Mouse (Mus musculus) forebrain, embryonic 12.5 days (tissue): ENCODE measurements around the gene Rptor. TPM values are rescaled to one million over a fixed set of nuclear protein-coding genes. Genes with fewer than 3 reads are reported as not detected.

Experiments used
- ATAC-seq: fragments of 200-750 bp; cut with Nextera tagmentation; 2 replicates; pipeline ENCODE4 v1.8.0; 2017; ENCODE audit warnings: moderate TSS enrichment; ENCODE audit not compliant: low FRiP score
- H3K27ac ChIP-seq: fragments of 300-500 bp; sonication (generic); 2 replicates; pipeline ENCODE4 v1.5.1; 2016; ENCODE audit warnings: mild to moderate bottlenecking
- H3K27me3 ChIP-seq: fragments of 300-500 bp; sonication (generic); 2 replicates; pipeline ENCODE4 v1.6.1; 2016; ENCODE audit warnings: mild to moderate bottlenecking
- H3K36me3 ChIP-seq: fragments of 300-500 bp; sonication (generic); replicated peaks from 2 replicates; pipeline ENCODE4 v1.6.1; 2016; ENCODE audit warnings: mild to moderate bottlenecking
- H3K4me1 ChIP-seq: fragments of 300-500 bp; sonication (generic); 2 replicates; pipeline ENCODE4 v1.6.1; 2016
- H3K4me2 ChIP-seq: fragments of 300-500 bp; sonication (generic); 2 replicates; pipeline ENCODE4 v1.6.1; 2016; ENCODE audit warnings: mild to moderate bottlenecking, moderate library complexity
- H3K4me3 ChIP-seq: fragments of 300-500 bp; sonication (generic); replicated peaks from 2 replicates; pipeline ENCODE4 v1.5.1; 2016; ENCODE audit warnings: mild to moderate bottlenecking
- H3K9ac ChIP-seq: fragments of 300-500 bp; sonication (generic); 2 replicates; pipeline ENCODE4 v1.6.1; 2016; ENCODE audit warnings: mild to moderate bottlenecking
- H3K9me3 ChIP-seq: fragments of 300-500 bp; sonication (generic); 2 replicates; pipeline ENCODE4 v1.6.1; 2016
- WGBS: fragments of 180-500 bp; shearing (Covaris S2); methylation state at CpG from one replicate; pipeline ENCODE4 v1.1.7; 2016; 5-methylcytosine and 5-hydroxymethylcytosine counted together
- polyA plus RNA-seq: library from polyadenylated mRNA; unstranded; fragments of >200 nt; fragmentation: Nextera tagmentation; extraction: Ambion mirVana; gene quantifications from 2 replicates; pipeline ENCODE4 v1.2.1, GENCODE M21; 2016

The Rptor gene
- polyA plus RNA-seq, 1 experiment from 2014 or later, result 16.1 TPM

DNA sequence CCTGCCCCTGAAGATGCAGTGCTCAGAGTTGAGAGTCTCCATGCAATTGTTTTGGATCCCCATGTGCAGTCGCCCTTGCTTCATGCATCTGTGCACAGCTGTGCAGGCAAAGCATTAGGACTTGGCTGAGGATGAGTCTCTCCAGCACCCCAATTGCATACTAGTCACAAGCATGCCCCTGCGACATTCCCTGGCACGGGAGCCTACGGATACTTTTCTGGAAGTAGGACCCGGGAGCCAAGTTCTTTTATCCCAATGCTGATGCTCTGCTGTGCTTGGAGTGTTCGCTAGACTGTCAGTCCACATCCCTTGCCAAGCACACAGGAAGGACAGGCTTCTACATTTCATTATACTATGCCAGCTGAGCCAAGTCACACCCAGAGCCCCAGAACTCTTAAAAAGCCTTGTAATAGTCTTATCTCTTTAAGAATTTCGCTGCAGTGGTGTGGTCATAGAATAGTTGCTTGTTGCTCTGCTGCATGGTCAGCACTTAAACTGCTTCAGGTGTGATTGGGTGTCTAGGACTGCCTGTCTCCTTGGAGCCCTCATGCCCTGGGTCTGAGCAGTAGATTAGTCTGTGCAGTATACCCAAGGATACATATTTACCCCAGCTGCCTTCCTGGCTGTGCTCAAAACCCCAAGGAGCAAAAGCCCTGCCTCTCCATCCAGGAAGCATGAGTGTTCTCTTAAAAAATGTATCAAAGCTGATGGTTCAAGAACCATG, 183.1 kb downstream of the Rptor start:
- 0 out of 2 replicates have a peak, but pooled peaks cover 5% of the 10 kb centered on the region for H3K36me3 ChIP-seq
- H3K9ac ChIP-seq, result no peak overlapping the region
- no peak for ATAC-seq
- H3K27me3 ChIP-seq, result no peaks in the 10 kb centered on the region
- H3K4me1 ChIP-seq, result peaks cover 20% of the 10 kb centered on the region
- whole genome bisulfite sequencing, result 90% methylated on average over 7 of the region's 7 CpGs
- H3K27ac ChIP-seq, result no peak overlapping the region
- no peak overlapping the region for H3K4me3 ChIP-seq
- no peaks in the 10 kb centered on the region for H3K9me3 ChIP-seq
- no peak overlapping the region for H3K4me2 ChIP-seq

DNA sequence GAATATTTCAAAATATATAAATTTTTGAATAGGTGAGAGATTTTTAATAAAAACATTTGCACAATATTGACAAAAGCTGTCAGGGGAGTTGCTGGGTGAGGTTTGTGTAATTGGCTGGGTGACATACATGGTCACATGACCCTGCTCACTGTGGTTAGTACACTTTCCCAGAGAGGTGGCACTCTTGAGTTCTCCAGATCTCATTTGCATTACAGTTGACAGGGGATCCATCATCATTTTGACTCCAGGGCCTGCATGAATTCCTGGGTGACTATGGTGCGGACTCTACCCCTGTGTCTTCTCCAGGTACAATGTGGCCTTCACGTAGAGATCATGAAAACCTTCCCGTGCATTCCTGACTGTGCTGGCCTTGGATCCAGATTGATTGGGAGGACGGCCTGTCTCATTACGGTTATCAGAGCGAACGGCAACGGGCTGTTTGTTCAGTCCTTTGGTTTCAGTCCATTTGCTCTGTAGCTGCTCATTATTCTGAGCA, 183.7 kb downstream of the Rptor start:
- Histone ChIP-seq H3K9ac (no peak overlapping the region), H3K4me1 (peaks cover 20% of the 10 kb centered on the region), H3K4me3 (no peak overlapping the region), H3K4me2 (no peak overlapping the region), H3K9me3 (no peaks in the 10 kb centered on the region), H3K27me3 (no peaks in the 10 kb centered on the region), H3K27ac (no peak overlapping the region), H3K36me3 (0 out of 2 replicates have a peak, but pooled peaks cover 4% of the 10 kb centered on the region)
- no peak for ATAC-seq
- 85% methylated on average over 8 of the region's 8 CpGs for WGBS

DNA sequence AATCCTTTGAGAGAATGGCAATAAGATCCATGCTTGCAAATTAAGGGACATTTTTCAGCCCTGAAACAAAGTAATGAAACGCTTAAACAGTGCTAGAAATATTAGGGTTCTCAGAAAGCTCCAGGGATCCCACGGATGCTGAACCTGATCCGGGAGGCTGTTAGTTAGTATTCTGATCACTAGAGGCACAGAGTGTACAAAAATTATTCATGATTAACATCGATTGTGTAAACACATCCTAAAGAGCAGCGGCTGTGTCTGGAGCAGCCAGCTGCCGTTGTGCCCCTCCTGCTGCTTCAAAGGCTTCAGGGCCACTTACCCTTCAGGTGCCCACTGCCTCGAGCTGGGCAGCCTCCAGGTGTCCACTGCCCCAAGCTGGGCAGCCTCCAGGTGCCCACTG, 185.8 kb downstream of the Rptor start:
- 58% methylated on average over 7 of the region's 7 CpGs for WGBS
- H3K9ac ChIP-seq, result no peak overlapping the region

DNA sequence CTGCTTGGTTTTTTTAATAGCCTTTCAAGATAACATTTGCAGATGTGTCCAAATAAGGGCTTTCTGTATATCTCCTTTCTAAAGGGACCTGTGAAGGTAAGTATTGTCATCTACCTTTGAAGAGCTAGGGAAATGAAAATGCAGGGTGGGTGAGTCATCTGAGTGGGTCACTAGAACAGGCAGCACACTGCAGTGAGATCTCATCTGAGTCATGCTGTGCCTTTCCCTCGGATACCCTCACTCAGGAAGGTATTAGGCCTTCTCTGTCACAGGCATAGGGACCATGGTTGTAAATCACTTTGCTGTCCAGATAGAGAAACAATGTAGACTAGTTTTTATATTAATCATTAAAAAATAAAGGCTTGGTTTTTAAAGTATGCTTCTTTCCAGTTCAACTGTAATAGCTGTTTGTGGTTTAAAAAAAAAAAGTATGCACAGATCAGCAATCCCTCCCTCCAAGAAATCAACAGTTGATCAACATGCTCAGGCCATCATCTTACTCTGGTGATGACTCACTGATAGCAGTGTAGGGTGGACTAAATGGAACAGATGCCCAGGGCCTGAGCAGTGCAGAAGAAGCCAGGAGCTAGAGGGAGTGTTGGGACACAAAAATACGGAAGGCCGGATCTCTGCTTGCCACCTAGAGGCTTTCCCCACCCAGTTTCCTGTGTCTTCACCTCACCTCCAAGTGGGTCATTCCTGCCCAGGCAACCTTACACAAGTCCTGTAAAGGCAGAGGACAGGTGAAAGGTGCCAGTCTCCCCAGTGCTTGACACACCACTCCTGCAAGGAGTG, 186.4 kb downstream of the Rptor start:
- H3K27me3 ChIP-seq, result no peaks in the 10 kb centered on the region
- no peak for ATAC-seq
- H3K27ac ChIP-seq, result peak overlapping the region; percentile 62; the same call in 1 of the 2 replicates
- H3K4me3 ChIP-seq, result no peak overlapping the region
- H3K36me3 ChIP-seq, result 0 out of 2 replicates have a peak, but pooled peaks cover 4% of the 10 kb centered on the region
- 71% methylated on average over 3 of the region's 3 CpGs for WGBS
- H3K4me2 ChIP-seq, result no peak overlapping the region
- peaks cover 24% of the 10 kb centered on the region for H3K4me1 ChIP-seq
- H3K9ac ChIP-seq, result no peak overlapping the region
- no peaks in the 10 kb centered on the region for H3K9me3 ChIP-seq

More for the DNA sequence above, 185.8 kb downstream of the Rptor start:
- no peaks in the 10 kb centered on the region for H3K9me3 ChIP-seq
- peak overlapping the region; percentile 62; the same call in 1 of the 2 replicates for H3K27ac ChIP-seq
- peaks cover 23% of the 10 kb centered on the region for H3K4me1 ChIP-seq
- 0 out of 2 replicates have a peak, but pooled peaks cover 4% of the 10 kb centered on the region for H3K36me3 ChIP-seq
- no peak overlapping the region for H3K4me2 ChIP-seq
- no peak overlapping the region for H3K4me3 ChIP-seq
- no peaks in the 10 kb centered on the region for H3K27me3 ChIP-seq
- ATAC-seq, result no peak

DNA sequence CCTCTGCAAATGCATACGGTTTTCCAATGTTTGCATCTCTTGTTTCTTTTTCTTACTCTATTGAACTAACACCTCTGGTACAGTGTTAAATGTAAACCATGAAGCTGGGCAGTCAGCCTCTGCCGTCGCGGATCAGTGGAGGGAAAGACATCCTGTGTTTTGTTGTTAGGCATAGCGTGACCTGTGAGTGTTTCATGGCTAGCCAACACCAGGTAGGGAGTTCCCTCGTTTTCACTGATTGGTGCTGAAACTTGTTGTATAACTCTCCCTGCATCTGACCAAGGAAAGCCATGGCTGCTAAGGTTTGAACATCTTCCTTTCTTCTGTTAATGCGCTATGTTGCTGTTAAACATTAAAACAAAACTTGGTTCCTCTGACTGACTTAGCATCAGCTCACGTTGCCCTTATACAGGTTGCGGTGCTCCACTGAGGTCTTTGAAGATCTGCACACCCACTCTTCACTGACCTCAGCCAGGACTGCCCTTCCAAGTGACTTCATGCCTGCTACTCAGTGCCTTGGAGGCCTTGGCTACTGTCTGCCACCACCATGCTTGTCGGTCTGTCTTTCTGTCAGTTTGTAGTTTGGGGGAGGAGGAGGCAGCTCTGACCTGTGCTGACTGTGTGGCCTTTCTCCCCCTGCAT, 189.3 kb downstream of the Rptor start:
- no peaks in the 10 kb centered on the region for H3K9me3 ChIP-seq
- WGBS, result 90% methylated on average over 10 of the region's 10 CpGs
- no peak overlapping the region for H3K9ac ChIP-seq
- no peak overlapping the region for H3K4me3 ChIP-seq
- H3K36me3 ChIP-seq, result no peaks in the 10 kb centered on the region
- no peak overlapping the region for H3K27ac ChIP-seq
- H3K4me2 ChIP-seq, result no peak overlapping the region
- no peak for ATAC-seq
- H3K4me1 ChIP-seq, result peaks cover 37% of the 10 kb centered on the region
- H3K27me3 ChIP-seq, result no peaks in the 10 kb centered on the region

DNA sequence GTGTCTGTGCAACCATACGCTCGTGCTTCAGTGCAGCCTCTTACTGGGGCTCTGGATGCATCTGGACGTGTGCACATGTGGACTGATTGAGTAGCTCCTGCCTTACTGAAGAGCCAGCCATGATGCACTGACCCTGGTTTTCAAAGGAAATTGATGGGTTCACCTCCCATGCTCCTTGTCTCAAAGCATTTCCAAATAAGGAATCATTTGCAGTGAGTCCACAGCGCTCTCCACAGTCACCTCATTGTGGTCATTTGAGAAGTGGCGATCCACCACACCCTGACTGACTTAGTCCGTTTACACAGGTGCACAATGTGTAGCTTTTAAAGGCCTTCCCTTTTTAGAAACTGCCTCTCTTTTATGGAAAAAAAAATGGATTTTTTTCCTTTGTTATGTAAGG, 190.7 kb downstream of the Rptor start:
- H3K36me3 ChIP-seq, result peaks cover 4% of the 10 kb centered on the region; the same call in 1 of the 2 replicates
- H3K27me3 ChIP-seq, result no peaks in the 10 kb centered on the region
- no peak overlapping the region for H3K9ac ChIP-seq
- H3K27ac ChIP-seq, result no peak overlapping the region
- no peaks in the 10 kb centered on the region for H3K9me3 ChIP-seq
- WGBS, result 78% methylated on average over 6 of the region's 6 CpGs
- H3K4me2 ChIP-seq, result no peak overlapping the region
- H3K4me1 ChIP-seq, result peaks cover 33% of the 10 kb centered on the region
- no peak for ATAC-seq
- H3K4me3 ChIP-seq, result no peak overlapping the region

DNA sequence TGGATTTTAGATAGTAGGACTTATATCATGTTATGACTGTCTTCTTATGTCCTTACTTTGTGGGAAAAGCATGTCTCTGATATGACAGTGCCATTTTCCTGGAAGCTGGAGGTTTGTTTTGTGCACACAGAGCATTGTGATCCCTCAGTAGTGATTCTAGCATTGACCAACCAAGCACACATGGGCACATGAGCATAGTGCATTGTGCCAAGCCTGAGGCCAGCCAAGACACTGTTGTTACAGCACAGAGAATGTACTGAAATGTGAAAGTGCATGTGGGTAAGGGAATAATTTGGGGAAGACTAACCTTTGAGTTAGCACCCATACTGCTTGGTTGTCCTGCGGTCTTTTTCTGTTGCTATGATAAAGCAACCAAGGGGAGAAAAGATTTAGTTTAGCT, 191.3 kb downstream of the Rptor start:
- no peaks in the 10 kb centered on the region for H3K9me3 ChIP-seq
- no peak overlapping the region for H3K27ac ChIP-seq
- peaks cover 27% of the 10 kb centered on the region for H3K4me1 ChIP-seq
- 96% methylated on average over 1 of the region's 1 CpGs for WGBS
- no peak for ATAC-seq
- no peaks in the 10 kb centered on the region for H3K27me3 ChIP-seq
- H3K9ac ChIP-seq, result no peak overlapping the region
- H3K36me3 ChIP-seq, result peaks cover 8% of the 10 kb centered on the region; the same call in 1 of the 2 replicates
- no peak overlapping the region for H3K4me3 ChIP-seq
- H3K4me2 ChIP-seq, result no peak overlapping the region

DNA sequence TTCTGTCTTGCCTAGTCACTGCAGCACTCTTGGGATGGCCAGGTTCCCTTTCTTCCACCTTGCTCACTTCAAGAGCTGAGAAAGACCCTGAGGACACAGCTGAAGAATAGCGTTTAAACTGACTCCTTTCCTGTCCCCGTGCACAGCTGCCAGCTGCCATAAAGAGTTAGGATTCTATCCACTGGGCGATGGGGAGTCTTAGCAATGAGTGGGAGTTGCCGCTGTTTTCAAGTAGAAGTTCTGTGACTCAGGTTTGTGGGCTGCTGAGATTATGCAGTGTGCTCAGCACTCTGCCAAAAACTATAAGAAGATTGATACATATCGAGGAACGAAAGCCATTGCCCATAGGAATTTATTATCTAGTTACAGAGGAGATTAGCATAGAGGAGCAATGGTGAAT, 192.0 kb downstream of the Rptor start:
- 86% methylated on average over 6 of the region's 6 CpGs for WGBS
- Histone ChIP-seq H3K9ac (no peak overlapping the region), H3K4me2 (no peak overlapping the region), H3K9me3 (no peaks in the 10 kb centered on the region), H3K36me3 (peaks cover 13% of the 10 kb centered on the region), H3K27me3 (no peaks in the 10 kb centered on the region), H3K4me3 (no peak overlapping the region), H3K27ac (no peak overlapping the region), H3K4me1 (peaks cover 22% of the 10 kb centered on the region)
- no peak for ATAC-seq

DNA sequence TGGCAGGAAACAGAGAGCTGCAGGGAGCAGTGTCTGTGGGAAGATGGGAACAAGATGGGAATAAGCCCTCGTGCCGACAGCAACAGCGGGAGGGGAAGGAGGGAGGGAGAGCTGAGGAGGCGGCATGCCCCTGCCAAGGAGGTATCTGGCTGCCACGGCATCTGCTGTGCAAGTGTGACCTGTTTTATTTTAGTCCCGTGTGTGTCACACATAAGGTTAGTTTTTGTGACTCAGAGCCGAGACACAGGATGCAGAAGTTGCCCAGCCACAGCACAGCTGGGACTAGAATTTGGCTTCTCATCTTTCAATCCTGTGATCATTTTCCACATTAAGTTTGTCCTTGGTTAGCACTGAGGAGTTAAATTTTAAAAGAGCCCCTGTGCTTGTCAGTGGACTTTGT, 193.7 kb downstream of the Rptor start:
- Histone ChIP-seq H3K4me1 (peaks cover 17% of the 10 kb centered on the region), H3K27me3 (no peaks in the 10 kb centered on the region), H3K27ac (no peak overlapping the region), H3K9me3 (no peaks in the 10 kb centered on the region), H3K4me2 (no peak overlapping the region), H3K4me3 (no peak overlapping the region), H3K9ac (no peak overlapping the region), H3K36me3 (peaks cover 15% of the 10 kb centered on the region)
- ATAC-seq, result no peak
- WGBS, result 80% methylated on average over 7 of the region's 7 CpGs

DNA sequence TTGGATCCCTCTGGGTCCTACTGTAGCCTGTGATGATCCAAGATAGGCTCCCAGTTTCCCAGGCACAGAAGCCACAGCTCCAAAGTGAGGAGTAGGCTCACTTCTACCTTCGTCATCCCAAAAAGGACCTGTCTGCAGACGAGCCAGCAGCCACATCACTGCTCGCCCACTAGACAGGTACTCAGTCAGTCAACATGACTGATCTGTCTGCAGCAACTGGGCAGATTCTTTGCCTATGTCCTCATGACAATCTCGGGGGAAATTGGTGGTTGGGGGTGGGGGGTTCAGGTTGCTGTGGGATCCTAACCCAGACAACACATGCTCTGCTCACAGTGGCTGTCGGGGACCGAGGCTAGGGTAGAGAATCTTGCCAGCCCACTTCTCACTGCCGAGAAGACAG, 194.1 kb downstream of the Rptor start:
- H3K27ac ChIP-seq, result no peak overlapping the region
- peaks cover 15% of the 10 kb centered on the region for H3K36me3 ChIP-seq
- H3K4me3 ChIP-seq, result no peak overlapping the region
- 88% methylated on average over 7 of the region's 7 CpGs for WGBS
- H3K4me1 ChIP-seq, result peaks cover 17% of the 10 kb centered on the region
- no peaks in the 10 kb centered on the region for H3K27me3 ChIP-seq
- no peak overlapping the region for H3K9ac ChIP-seq
- no peak overlapping the region for H3K4me2 ChIP-seq
- ATAC-seq, result no peak
- H3K9me3 ChIP-seq, result no peaks in the 10 kb centered on the region

DNA sequence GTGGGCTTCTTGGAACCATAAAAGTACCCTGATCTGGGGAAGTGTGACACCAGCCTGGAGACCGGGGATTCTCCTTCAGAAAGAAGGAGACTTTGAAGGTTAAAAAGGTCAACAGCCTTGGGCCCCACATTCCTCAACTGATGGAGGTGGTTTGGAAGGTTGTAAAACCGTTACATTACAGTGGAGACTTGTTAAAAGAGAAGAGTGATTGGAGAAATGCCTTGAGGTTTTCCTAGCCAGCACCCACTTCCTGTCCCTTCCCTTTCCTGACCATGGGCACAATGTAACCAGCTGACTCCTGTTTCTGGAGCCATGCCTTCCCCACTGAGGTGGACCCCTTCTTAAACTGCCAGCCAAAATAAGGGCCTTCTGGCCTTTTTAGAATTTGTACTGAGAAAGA, 196.8 kb downstream of the Rptor start:
- Histone ChIP-seq H3K27me3 (no peaks in the 10 kb centered on the region), H3K4me3 (no peak overlapping the region), H3K36me3 (peaks cover 15% of the 10 kb centered on the region), H3K9ac (no peak overlapping the region), H3K4me2 (no peak overlapping the region), H3K9me3 (no peaks in the 10 kb centered on the region), H3K4me1 (peaks cover 13% of the 10 kb centered on the region), H3K27ac (no peak overlapping the region)
- 86% methylated on average over 2 of the region's 2 CpGs for WGBS
- no peak for ATAC-seq

DNA sequence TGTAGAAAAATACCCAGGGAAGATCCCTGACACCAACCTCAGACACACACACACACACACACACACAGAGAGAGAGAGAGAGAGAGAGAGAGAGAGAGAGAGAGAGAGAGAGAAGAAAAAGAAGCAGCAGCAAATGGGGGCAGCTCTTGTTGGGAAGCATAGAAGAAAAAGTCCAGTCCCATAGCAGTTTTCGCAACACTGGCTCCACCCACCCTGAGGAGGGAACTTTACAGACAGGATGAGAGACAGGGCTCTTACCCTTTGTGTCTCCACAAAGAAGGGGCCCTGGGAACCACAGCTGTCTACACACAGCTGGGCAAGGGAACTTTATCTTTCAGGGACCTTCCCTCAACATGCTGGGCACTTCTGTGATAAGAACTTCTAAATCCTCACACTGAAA, 199.2 kb downstream of the Rptor start:
- no peak for ATAC-seq
- no peak overlapping the region for H3K27ac ChIP-seq

More for the DNA sequence above, 199.2 kb downstream of the Rptor start:
- Histone ChIP-seq H3K36me3 (peaks cover 15% of the 10 kb centered on the region), H3K4me1 (no peaks in the 10 kb centered on the region), H3K27me3 (no peaks in the 10 kb centered on the region), H3K9me3 (no peaks in the 10 kb centered on the region), H3K4me2 (no peak overlapping the region), H3K9ac (no peak overlapping the region), H3K4me3 (no peak overlapping the region)
- 76% methylated on average over 1 of the region's 1 CpGs for WGBS
